Mouse (Mus musculus) lung, adult 18-20 months (tissue): ENCODE results near the gene Krr1.
A peak's percentile ranks its signal among the peaks of the same experiment; 100 is the strongest.
"Not testable (repeated sequence)": the region's sequence is repeated elsewhere in the genome, so short reads cannot be mapped to it uniquely, and the experiment has no call there.

Experiments
- DNase-seq, 2 experiments: peaks; one replicate each; pipeline ENCODE4 v3.0.0; 2022; ENCODE audit warnings: mixed read lengths in 2 of 2

Gene Krr1

DNA sequence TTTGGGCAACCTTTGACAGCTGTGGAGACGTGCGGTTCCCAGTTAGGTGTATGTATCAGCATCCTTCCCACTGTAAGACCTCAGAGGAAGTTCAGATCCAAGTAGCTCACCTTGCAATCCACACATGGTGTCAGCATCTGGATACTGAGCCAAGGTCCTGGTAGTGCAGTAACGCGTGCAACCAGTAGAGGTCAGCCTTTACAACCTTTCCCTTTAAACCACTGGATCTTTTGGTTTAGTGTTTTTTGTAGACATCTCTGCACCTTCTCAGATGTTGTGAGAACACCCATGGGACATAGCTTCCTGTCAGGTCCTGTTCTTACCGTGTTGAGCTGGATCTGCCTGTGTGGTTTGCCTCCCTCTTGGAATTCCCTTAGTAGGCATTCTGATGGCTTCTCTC is 5.1 kb downstream of the Krr1 start:
- DNase-seq: peak; percentile 54 to 55

DNA sequence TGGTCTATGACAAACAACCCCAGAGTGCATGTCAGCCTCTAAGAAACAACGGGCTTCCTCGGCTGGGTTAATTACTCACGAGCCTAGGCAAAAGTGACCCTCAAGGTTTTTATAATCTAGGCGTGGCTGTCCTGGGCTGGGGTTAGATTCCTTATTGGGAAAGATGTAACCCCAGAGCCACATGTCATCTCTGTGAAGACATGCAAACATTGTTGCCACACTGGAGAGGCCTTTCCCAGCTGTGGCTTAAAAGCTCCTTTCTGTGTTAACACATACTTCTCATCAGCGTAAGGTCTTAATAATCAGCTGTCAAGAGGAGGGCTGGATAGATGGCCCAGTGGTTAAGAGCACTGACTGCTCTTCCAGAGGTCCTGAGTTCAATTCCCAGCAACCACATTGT is 10.6 kb downstream of the Krr1 start:
- DNase-seq: no peak

DNA sequence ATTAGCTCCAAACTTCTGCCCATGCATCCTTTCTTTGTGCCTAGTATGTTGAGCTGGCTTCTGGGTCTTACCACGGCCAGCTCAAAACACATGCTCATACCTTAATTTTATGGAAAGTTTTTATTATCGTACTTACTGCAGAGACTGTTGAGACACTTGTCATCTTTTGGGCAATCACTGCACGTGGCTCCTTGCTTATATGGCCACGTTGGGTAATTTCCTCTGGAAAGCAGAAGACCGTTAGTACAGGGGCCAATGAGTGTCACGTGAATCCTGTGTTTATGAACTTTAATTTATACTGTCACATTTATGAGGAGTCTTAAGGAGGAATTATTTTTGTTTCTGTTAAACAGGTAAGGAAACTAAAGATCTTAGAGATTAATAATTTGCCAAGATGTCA is 14.0 kb downstream of the Krr1 start:
- peak; percentile 17 to 26 for DNase-seq

DNA sequence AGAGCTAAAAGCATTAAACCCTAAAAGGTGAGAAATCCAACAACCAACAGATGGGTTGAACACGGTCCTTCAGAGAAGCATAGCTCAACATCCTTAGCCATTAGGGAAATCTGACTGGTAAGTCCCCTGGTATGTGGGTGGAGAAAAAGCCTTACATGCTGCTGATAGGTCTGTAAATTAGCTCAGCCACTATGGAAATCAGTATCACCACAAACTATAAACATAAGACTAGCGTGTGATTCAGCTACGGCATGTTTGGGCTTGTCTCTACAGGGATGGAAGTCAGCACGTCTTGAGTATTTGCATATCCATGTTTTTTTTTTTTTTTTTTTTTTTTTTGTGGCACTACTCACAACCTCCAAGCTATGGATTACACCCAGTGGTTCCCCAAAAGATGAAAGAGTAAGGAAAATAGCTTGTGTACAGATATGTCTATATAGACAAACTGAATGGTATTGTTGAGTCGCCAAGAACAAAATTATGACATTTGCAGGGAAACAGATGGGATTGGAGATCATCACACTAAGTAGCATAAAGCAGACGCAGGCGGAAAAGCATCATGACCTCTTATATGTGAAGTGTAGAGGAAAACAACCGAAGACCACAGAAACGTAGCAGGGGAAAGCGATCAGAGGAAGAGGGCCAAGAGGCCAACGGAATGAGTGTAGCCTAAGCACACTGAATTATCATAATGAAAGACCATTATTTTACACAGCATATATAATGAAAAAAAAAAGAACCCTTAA is 23.5 kb downstream of the Krr1 start:
- peak in 1 of 2 experiments; percentile 20 for DNase-seq

DNA sequence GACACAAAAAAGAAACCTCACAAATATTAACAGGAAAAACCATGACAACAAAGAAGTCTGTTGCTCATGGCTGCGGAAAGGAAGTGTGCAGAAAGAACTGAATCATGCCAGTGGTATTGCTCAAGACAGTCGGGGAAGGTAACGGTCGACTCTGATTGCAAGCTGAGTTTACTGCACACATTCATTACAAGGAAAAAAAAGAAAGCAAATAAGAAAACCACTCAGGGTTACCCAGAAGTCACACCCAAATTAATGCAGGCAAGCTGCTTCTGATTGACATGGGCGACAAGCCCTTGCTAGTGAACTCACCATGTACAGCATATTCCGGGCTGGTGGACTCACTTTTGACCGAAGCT is 24.1 kb downstream of the Krr1 start:
- peak; percentile 20 to 42 for DNase-seq

DNA sequence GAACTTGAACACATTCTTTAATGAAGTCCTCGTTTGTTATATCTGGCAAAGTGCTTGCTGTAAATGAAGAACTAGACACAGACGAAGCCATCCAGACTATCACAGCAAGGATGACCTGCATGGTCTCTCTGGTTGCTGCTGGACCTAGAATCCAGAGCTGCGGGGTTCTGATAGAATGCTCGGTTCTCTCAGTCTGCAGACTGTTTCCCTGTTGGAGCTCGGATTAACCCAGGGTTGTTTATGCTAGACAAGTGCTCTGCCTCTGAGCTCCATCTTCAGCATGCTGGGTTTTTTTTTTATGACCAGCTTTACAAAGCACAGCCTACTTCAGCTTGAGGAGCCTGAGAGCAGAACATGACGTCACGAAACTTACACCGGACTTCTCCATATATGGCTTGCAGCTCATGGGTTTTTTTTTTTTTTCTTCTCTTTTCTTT is 24.5 kb downstream of the Krr1 start:
- peak; percentile 40 to 51 for DNase-seq

DNA sequence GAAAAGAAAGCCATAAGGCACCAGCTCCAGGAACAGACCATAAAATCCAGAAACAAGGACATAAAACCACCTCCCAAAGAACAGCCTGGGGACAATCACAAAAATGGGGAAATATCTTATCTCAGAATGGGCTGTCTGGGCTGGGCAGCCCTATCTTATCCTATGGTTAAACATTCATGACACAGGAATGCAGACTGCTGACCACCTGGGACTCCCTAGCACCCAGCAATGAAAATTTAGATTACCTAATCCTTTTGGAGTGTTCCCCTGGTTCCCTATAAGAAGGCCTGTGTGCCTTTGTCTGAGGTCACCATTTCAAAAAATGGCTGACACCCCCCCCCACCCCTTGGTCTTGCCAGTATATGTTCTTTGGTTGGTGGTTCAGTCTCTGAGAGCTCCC is 25.2 kb downstream of the Krr1 start:
- no peak for DNase-seq

DNA sequence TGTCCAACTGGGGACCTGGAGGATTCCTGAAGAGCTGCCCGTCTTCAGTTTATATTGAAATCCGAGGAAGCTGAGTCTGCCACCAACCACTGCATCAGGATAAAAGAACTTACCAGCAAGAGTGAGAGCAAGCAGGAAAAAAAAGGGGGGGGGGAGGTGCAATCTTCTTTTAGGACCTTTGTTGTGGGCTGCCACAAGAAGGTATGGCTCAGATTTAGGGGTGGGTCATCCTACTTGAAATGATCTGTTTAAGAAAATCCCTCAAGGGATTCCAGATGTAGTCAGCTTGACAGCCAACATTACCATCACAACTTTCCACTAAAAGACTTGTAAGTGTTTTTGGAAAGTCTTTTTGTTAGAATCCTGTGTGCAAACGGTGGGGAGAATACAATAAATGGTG is 27.3 kb downstream of the Krr1 start:
- DNase-seq: no peak

DNA sequence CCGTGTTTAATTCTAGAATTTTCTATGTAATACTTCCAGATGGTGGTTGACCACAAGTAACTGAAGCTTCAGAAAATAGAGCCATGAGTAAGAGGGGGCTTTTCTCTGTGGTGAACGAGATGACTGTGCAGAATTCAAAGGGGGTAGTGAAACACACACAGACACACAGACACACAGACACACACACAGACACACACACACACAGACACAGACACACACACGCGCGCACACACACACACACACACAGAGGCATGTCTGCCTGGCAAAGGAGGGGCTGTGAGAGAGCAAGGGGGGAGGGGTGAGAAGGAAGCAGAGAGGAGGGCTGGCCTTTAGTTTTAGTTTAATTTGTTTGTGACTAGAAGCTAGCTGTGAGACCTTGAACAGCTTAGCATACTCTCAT is 28.1 kb downstream of the Krr1 start:
- DNase-seq: no peak

DNA sequence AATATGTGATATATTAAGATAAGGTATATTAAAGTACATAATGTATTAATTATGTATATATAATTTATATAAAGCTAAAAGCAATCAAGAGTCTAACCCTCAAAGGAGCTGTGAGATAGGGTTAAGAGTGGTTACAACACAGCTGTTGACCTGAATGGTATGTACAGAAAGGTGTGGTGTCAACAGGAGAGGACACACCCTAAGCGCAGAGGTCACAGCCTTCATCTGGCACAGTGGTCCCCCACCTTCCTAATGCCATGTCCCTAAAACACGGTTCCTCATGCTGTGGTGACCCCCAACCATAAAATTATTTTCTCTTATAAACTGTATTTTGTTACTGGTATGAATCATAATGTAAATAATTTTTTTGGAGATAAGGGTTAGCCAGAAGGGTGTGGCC is 28.9 kb downstream of the Krr1 start:
- no peak for DNase-seq

DNA sequence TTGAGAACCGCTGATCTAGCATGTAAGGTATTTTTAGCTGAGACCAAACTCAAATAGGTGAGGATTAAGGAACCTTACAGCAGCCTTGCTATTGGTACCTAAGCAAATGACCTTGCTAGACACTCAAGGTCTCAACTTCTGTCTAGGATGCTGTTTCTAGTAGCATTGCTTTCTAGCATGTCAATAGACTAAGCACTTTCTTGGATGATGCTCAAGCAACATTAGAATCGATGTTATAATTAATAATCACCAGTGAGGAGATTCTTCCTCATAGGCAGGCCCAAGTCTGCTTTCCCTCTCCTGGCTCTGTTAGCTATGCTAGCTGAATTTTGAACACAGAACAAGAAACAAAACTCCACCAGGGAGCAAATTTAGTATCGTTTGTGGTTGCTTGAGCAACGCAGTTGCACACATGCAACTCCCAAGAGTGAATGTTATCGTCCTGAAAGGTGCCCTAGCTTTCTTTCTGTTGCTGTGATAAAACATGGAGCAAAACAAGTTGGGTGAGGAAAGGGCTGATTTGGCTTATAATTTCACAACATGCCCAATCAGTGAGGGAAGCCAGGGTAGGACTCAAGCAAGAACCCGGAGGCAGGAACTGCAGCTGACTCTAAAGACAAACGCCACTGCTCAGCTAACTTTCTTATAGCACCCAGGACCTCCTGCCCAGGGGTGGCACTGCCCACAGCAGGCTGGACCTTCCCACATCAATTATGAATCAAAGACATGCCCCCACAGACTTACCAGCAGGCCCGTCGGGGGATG is 29.5 kb downstream of the Krr1 start:
- DNase-seq: no peak

DNA sequence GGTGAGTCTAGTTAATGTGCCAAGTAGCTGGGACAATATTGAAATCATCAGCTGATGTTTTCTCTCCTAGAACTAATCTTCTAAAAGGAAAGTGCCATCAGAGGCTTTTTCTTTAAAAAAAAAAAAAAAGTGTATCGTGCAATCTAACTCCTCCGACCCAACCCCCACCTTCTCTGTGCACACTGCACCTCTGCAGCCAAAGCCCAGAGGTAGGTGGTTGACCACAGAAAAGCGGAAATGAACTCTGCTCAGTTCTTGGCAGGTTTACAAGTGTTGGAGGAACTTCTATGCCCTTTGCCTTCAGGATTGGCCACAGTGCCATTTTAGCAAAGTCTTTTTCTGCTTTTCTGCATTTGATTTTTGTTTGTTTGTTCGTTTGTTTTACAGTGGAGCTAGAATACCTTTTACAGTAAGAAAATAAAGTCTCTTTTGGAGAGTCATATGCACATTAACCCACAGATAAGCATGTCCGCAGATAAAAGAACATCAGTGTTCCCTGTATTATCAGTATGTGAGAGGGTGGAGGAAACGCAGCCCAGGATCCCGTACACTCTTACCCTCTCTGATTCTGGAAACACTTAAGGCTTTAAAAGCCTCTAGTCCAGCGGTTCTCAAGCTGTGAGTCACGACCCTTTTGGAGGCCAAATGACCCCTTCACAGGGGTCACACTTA is 30.2 kb downstream of the Krr1 start, which contains the start of gene Glipr1:
Glipr1 (minus strand) TSS at position 88 of the 672 bp plus-strand sequence.
- DNase-seq: peak; percentile 63 to 76

DNA sequence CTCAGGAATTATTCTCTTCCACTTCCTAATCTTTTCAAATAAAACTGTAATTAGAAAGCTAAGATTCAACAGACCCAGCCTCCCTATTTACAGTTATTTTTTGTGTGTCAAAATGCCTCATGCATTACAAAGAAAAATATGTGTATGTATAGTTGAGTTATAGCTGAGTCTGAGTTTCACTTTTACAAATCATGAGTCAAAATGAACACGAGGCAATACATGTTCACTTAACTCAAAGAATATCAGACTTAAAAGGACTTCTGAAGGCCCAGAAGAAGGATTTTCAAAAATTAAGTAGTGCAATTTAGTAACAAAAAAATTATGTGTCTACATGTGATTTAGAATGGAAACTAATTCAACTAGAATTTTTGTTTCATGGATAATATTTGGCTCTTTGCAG is 37.0 kb downstream of the Krr1 start:
- not testable (repeated sequence) for DNase-seq

DNA sequence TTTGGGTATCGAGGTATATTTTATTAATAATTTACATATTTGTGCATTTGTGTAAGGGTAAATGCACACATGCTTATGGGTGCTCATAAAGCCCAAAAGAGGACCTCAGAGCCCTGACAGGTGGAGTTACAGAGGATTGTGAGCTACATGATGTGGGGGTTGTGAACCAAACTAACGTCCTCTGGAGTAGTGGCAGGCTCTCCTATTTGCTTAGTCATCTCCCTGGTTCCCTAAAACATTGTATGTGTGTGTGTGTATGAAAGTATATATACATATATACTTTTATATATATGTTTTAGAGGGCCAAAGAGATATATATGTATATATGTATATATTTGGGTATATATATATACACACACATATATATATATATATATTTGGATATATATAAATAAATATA is 51.1 kb downstream of the Krr1 start:
- no peak for DNase-seq

DNA sequence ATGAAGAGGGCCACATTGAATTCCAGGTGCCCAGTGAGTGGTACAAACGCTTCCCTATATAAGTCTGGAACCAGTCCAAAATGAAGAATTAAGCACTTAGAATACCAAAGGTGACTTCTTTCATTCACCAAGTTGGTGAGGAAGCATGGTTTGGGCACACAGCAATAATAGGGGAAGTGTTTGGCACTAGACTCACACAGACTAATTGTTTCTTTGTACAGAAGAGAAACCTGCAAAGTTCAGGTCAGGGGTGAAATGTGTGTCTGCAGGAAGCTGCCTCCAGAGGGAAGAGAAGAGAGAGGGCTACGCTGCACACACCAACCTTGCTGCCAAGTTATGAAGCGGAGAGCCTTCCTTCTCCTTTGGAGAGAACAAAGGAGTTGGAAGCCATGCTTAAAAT is 56.2 kb downstream of the Krr1 start:
- DNase-seq: not testable (repeated sequence)
